Mouse (Mus musculus) telencephalon, adult 2 months (tissue): Measurements from ENCODE around the gene S1pr5.
"Not testable (repeated sequence)": the region's sequence is repeated elsewhere in the genome, so short reads cannot be mapped to it uniquely, and the experiment has no call there.

ENCODE experiments used
- DNase-seq: peaks from one replicate; pipeline ENCODE4 v3.0.0-alpha.2; 2011; ENCODE audit warnings: low read depth, low spot score

The S1pr5 gene

GRCm38 (mm10) chr9:21248326-21248725 is at the start of gene S1pr5:
S1pr5 (minus strand) TSS chr9:21248443.
- no peak for DNase-seq

DNA sequence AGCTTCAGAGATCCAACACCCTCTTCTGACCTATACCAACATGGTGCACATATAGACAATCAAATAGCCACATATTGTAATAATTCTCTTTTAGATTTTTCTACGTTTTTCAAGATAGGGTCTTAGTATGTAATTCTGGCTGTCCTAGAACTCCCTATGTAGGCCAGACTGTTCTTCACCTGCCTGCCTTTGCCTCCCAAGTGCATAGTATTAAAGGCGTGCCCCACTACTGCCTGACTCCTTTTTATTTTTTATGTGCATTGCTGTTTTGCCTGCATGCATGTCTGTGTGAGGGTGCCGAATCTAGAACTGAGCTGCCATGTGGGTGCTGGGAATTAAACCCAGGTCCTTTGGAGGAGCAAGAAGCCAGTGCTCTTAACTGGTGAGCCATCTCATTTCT is 44.0 kb upstream of the S1pr5 start:
- DNase-seq, result no peak

GRCm38 (mm10) chr9:21291868-21292267 is 43.6 kb upstream of the S1pr5 start:
- DNase-seq, result not testable (repeated sequence)

DNA sequence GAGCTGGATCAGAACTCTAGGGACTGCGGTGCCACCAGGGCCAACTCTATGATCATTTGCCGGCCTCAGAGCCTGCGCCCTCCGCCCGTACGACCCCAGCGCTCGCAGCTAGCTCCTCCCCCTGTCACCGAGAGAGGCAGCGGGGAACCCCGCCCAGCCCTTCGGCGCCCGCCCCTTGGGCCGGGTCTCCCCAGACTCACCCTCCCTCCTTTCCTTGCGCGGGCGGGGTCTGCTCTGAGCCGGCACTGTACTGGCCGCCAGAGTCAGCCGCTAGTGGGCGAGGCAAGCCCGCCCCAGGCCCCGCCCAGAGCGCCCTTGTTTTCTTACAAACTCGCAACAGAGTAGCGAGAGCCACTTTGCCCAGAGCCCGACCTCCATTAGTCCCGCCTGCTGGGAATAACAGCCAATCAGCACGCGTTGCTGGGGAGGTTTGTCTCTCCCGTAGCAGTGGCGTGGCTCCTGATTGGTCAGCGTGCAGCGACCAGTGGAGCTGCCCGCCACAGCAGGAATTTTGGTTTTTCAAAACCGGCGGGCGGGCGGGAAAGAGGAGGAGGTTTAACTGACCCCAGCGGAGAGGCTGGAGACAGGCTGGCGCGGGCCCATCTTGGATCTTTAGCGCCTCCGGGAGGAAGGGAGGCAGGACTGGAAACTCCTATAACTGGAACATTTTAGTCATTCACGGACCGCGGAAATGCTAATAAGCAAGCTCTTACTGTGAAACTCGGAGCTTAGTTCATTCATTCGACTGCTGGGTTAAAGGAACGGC is 43.0 kb upstream of the S1pr5 start, which contains the start of gene Cdkn2d:
Cdkn2d (minus strand) TSS at position 386 of the 766 bp plus-strand sequence.
- peak; percentile 99 for DNase-seq

DNA sequence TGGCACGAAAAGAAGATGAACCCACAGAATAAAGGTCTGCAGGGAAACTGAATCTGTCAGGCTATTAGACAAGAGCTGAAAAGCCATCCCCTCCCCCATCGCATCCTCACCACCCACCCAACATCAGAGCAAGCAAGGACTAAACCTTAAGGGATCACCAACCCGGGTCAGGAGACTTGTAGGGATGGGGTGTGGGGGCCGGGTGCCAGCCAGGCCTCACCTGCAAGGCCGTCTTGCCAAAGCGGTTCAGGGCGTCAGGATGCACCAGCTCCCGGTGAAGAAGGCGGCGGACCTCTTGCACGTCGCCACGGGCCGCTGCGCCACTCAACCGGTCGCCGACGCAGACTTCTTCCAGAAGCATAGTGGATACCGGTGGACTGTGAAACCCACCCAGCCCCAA is 42.3 kb upstream of the S1pr5 start:
- peak; percentile 21 for DNase-seq

- DNase-seq, result no peak
Observed at GRCm38 (mm10) chr9:21289337-21289671, 41.1 kb upstream of the S1pr5 start.

DNA sequence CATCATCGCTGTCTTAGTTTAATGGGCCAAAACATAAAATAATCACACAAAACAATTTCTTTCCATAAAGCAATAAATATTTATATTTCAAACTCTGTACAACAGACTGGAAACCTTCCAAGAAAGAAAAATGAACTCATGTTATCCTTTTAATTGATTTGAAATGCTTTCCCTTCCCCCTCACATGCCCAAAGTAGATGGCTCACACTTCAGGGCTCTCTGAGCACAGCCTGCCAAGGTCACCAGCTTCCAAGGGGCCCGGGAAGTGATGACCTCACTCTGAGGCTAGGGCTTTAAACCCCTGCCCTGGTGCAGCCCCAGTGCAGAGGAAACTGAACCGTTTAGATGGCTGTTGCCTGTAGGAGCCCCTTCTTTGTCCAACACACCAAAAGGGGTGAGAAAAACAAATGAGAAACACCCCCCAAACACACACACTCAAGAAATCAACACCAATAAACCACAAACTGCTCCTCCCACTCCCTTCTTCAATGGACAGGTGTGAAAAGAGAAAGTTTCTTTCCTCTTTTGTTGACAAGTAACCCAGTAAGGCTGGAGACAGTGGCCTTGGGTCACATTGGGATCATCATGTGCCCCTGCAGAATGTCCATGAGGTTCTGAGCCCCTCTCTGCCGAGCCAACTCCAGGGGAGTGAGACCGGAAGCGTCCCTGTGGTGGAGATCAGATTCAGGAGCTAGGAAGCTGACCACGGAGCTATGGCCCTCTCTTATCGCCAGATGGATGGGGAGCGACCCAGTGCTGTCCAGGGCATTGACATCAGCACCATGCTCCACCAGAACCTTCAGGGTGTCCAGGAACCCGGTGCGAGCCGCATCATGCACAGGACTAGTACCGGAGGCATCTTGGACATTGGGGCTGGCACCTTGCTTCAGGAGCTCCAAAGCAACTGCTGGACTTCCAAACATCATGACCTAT is 40.4 kb upstream of the S1pr5 start:
- no peak for DNase-seq

DNA sequence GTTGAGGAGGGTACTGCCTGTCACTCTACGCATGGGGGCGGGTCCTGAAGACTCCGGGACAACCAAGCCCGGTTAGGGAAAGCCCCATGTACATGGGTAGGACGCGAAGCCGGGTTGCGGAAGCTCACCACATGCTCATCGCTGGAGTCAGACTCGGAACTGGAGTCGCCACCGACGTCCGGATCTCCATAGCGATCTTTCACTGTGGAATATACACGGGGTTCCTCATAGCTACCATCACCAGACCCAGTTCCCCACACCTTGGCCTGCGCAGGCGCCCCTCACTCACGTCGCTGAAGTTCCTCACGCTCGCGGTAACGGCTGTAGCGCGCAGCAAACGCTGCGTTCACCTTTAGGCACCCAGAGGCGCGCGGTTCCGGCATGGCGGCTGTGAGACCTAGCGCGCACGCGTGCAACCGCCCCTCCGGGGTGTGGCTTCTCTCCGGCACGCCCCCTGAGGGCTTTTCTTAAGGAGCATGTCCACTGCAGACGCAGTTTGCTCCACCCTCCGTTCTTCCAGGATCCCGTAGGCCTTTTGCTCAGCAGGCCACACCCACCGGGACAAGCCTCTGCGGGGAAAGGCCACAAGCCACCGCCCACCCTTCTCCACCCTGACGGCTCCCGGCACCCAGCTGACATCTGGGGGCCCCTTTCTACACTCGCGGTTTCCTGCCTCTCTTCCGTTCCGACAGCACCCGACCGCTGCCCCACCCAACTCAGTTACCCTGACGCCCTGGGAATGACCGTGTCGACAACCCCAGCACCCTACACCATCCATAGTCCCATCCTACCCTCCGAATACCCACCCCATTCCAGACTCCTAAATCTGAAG is 39.5 kb upstream of the S1pr5 start, which contains the start of gene Kri1:
Kri1 (minus strand) TSS at position 399 of the 832 bp plus-strand sequence.
- DNase-seq, result peak; percentile 98

DNA sequence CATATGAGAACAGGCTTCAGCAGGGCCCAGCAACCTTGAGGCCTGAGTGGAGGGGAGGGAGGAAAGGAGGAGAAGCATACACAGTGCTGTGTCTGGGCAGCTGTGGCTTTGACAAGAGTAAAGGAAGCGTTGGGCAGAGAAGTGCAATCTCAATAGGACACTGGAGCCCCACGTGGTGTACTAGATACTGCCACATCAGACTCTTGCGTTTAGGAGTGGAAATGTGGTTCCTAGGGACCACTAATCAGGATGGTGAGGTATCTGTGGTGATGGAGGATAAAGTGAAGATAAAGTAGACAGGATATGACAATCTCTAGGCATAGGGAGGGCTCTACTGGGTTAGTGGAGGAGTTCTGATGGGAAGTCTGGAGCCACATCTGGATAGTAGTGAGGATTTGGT is 38.5 kb upstream of the S1pr5 start:
- no peak for DNase-seq

GRCm38 (mm10) chr9:21283994-21284393 is 35.8 kb upstream of the S1pr5 start:
- DNase-seq, result no peak

DNA sequence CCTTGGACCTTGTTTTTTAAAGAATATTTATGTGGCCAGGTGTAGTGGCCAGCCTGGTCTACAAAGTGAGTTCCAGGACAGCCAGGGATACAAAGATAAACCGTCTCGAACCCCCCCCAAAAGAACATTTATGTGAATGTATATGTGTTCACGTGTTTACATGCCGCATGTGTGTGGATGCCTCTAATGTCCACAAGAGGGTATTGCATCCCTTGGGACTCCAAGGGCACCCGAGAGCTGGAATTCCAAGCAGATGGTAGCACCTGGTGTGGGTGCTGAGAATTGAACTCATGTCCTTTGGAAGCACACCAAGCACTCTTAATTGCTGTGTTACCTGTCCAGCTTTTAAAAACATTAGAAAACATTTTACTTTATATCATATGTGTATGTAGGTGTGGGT is 35.3 kb upstream of the S1pr5 start:
- no peak for DNase-seq

- no peak for DNase-seq
Observed at GRCm38 (mm10) chr9:21277776-21278175, 29.5 kb upstream of the S1pr5 start.

DNA sequence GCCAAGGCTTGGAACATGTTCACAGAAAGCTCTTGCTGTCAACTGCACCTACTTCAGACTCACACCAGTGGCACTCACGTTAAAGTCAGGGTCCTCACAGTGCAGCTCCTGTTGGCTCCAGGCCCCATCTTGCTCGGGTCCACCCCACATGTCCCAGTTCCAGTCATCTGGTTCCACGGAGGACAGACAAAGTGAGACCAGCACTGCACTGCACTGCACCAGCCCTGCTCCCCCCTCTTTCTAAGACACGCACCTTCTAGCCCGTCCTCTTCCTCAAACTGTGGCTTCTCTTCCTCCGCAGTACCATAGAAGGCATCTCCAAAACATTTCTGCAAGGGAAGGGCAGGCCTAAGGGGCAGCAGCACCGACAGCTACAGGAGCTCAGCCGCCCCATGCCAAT is 28.1 kb upstream of the S1pr5 start:
- DNase-seq, result no peak

DNA sequence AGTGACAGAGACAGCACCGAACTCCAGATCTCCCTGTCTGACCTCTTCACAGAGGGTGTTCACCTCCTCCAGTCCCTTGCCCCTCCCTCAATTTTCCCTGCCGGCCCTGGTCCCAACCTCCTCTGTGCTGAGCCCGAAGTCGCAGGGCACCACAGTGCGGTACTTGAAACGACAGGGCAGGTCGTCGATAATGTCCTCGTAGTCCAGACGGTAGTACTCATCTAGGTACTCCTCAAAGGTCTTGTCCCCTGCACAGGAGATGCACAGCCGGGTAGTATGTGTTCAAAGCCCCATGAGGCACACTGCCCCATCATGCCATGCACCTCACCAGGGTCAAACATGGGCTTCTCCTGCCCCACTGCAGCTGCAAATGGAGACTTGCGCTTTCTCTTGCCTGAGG is 27.5 kb upstream of the S1pr5 start:
- DNase-seq, result no peak

DNA sequence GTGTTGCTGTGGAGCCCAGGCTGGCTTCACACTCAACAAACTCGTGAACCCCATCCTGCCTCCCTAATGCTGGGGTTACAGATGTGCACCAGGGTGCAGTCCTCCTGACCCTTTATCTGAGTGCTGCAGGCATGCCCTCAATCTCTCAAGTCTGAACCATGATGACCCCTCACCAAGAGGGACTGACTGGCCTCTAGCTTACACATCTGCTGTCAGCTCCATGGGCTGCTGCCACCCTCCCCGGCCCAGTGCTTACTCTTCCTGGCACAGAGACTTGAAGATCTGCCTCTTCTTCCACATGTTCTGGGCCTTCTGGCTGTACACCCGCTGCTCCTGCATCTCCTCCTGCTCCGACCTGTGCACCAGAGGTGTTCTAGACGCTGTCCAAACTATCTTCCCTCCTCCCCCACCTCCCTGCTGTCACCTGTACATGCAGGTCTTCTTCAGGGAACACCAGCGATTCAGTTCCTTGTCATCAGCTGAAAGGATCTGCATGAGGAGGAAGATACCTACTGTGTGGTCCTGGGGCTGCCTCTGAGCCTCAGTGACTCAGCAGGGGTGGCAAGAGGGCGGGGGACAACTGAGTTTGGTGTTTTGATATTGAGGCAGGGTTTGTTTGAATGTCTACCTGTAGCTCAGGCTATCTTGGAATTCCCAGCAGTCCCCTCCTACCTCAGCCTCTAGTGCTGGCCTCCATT is 26.9 kb upstream of the S1pr5 start:
- no peak for DNase-seq

DNA sequence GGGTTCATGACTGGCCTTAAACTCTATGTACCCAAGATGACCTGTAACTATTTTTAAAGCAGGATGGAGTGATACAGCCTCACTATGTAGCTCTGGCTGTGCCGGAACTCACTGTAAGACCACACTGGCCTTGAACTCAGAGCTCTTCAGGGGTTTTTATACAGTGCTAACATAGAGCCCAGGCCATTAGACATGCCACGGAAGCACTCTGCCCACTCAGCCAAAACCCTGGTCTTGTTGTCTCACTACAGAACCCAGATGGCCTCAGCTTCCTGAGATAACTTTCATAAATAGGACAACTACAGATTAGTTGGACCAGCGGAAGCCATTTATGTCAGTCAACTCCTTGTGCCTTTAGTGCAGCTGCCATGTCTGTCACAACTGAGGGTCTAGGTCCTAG is 26.1 kb upstream of the S1pr5 start:
- DNase-seq, result no peak

GRCm38 (mm10) chr9:21273520-21274228 is 25.4 kb upstream of the S1pr5 start:
- no peak for DNase-seq

DNA sequence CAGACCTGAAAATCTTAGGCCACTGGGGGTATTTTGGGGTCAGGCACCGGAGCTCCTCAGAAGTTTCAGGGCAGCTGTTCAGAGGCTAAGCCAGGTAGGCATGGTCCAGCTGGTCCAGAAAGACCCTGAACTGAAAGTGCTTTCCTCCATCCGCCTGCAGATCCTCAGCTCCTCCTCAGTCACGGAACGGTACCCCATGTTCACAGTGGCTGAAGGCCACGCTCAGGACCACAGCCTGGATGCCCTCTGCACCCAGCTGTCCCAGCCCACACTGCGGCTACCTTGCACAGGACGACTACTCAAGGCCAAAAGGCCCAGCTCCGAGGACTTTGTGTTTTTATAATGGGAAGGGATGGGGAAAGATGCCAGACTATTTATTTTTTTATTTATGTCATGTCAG is 24.9 kb upstream of the S1pr5 start:
- no peak for DNase-seq

- DNase-seq, result no peak
Observed at GRCm38 (mm10) chr9:21272391-21272790, 24.1 kb upstream of the S1pr5 start.

DNA sequence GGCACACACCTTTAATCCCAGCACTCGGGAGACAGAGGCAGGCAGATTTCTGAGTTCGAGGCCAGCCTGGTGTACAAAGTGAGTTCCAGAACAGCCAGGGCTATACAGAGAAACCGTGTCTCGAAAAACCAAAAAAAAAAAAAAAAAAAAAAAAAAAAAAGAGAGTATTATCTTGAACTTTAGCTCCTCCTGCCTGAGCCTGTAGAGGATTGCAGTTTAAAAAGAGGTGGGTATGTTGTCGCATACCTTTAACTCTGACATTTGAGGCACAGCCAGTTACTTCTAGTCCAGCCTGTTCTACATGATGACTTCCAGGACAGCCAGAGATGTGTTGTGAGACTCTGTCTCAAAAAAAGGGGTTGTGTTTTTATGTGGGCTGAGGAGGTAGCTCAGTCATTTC is 21.3 kb upstream of the S1pr5 start:
- DNase-seq, result not testable (repeated sequence)

DNA sequence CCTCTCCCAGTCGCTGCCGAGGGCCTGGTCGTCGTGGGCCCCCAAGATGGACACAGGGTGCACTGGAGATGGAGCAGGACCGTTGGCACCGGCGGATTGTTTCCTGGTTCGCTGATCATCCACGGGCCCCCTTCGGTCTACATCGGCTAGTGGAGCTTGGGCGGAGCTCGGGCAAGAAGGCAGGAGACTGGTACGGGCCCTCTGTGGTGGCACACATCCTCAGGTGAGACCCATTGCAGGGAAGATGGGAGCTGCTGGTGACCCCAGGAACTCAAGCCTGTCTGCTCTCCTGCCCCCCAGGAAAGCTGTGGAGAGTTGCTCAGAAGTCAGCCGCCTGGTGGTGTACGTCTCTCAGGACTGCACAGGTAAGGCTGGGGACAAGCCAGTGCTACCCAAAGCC is 20.1 kb upstream of the S1pr5 start:
- DNase-seq, result no peak
